Mouse (Mus musculus) thymus, postnatal 0 days (tissue): ENCODE data around the gene Smbd1. TPM values are rescaled to one million over a fixed set of nuclear protein-coding genes. Genes with fewer than 3 reads are reported as not detected.

ENCODE experiments used
- DNase-seq: peaks from one replicate; pipeline ENCODE4 v3.0.0-alpha.2; 2015; ENCODE audit warnings: low spot score
- polyA plus RNA-seq: library from polyadenylated mRNA; unstranded; fragments of >200 nt; fragmentation: Nextera tagmentation; extraction: Ambion mirVana; gene quantifications from 2 replicates; pipeline ENCODE4 v1.2.1, GENCODE M21; 2015

Gene Smbd1
- 0.29 TPM in 1 of 2 replicates, not detected in the other for polyA plus RNA-seq

DNA sequence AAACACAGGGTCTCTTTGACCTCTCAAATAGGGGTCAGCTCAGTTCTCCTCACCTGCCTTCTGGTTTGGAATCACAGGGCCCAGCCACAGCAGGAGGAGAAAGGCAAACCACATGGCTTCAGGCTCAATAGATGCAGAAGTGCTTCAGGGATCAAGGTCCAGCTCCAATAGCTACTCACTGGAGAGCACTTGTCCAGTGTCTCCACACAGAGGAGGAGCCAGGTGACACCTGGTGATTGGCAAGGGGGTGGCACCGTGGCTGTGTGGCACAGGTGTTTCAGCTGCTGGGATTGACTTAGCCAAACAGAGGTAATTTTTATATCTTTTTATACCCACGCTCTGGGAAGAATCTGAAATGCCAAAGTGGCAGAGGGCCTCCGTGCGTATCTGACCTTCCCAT is at the start of gene Smbd1:
Gene Smbd1, minus strand, starts transcription at position 157 of the 400 bp plus-strand sequence.
- DNase-seq, result no peak

DNA sequence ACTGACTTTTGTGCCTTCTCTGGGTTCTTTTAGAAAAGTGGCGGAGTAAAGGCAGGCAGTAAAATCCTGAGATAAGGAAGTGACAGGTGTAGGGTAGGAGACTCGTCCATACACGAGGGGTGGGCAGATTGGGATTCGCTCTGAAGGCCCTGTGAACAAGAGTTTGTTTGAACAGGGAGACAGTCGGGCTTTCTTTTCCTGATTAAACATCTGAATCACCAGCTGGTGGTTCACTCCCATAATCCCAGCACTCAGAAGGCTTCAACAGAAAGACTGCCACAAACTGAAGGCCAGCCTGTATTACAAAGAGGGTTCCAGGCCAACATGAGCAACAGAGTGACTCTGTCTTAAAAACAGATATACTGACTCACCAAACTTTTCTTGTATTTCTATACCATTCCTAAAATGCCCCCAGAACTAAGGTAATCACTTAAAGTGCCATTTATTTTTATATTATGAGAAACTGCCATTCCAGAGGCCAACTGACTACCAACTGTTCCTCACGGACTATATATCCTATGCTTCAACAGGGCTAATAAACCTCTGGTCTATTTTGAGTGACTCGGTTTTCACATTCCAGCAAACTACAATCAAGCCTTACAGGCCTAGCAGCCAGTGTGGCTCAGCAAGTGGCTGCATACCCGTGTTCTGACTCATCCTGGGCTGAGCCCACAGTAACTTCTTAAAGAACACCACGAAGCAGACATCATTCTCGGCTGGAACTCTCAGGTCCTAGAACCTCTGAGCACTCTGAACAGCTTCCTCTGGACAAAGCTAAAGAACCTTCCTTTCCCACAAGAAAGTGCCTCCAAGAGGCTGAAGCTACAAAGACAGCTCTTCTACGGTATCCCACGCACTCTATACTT is 48.7 kb upstream of the Smbd1 start:
- no peak for DNase-seq

GRCm38 (mm10) chr16:32858356-32858755 is 48.1 kb upstream of the Smbd1 start:
- no peak for DNase-seq

DNA sequence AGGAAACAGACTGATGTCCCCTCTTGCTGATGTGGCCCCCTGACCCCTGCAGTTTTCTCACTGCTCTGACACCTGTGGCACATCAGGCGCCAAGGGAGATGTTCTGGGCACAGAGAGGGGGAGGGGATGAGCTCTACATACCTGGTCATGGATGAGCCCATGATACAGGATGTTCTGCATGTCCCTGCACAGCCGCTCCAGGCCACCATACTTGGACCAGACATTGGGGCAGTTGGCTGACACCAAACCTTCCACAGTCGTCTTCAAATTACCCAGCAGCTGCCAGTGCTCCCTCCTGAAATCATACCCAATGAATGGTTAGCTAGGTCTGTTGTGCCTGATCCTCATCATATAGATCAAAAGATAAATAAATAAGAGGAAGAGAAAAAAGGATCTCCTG is 46.5 kb upstream of the Smbd1 start:
- no peak for DNase-seq

DNA sequence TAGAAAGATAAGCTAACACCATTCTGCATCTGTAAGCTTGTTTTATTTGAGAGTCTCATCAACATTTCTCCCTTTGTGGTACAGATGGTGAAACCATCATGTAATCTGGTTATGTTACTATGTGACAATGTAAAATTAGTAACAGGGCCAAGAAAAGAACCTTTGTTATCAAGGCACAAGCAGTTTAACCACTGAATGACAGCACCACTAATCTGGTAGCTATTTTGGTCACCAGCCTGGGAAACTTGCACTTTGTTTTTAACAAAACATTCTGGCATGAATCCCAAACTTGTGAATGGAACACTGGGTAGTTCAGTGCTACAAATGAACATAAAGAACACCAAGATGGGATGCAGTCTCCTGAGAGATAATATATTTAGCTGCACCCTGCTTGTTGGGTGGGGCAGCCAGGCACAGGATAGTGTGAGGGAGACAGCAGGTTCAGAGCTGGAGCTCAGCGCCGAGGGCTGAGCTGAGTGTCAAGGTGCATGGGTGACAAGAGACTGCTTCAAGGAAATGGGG is 43.8 kb upstream of the Smbd1 start:
- peak; percentile 34 for DNase-seq

- no peak for DNase-seq
Measured at GRCm38 (mm10) chr16:32853492-32854049, 43.3 kb upstream of the Smbd1 start.

GRCm38 (mm10) chr16:32849042-32849830 is 39.0 kb upstream of the Smbd1 start:
- peak; percentile 30 for DNase-seq

- DNase-seq, result no peak
Measured at GRCm38 (mm10) chr16:32847103-32847502, 36.8 kb upstream of the Smbd1 start.

GRCm38 (mm10) chr16:32831501-32831900 is 21.2 kb upstream of the Smbd1 start:
- no peak for DNase-seq

- no peak for DNase-seq
Measured at GRCm38 (mm10) chr16:32829104-32829503, 18.8 kb upstream of the Smbd1 start.

- DNase-seq, result no peak
Measured at GRCm38 (mm10) chr16:32826521-32826920, 16.2 kb upstream of the Smbd1 start.

DNA sequence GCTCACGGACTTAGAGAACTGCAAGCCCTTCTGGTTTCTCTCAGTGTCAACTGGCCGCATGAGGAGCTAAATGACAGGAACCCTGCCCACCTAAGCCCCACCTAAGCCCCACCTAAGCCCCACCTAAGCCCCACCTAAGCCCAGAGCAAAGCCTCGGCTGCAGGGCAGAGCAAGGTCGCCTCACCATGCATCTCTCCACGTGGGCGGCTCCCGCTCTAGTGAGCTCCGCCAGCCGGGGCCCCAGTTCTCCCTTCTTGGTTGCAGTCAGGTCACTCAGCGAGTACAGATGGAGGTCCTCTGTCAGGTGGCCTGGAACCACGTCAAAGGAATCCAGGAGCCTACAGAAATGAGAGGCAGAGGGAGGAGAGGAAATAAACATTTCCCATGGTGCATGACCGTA is 15.1 kb upstream of the Smbd1 start:
- DNase-seq, result no peak

- DNase-seq, result no peak
Measured at GRCm38 (mm10) chr16:32824061-32824460, 13.8 kb upstream of the Smbd1 start.

DNA sequence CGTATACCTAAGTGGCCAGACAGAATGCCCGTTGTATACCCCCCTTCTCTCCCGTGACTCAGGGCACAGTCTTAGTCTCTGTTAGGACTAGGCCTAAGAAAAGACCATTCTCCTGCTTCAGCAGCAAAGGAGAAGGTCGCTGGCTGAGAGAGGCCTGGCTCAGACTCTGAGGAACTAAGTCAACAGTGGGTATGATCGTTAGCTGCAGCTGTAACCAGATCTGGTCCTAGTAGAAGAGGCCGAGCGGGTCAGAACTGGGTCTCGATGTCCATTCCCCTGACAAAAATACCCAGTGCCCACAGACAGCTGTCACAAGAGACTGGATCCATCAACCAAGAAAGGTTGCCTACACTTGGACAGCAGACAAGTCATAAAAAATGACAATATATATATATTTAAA is 13.2 kb upstream of the Smbd1 start:
- DNase-seq, result no peak

DNA sequence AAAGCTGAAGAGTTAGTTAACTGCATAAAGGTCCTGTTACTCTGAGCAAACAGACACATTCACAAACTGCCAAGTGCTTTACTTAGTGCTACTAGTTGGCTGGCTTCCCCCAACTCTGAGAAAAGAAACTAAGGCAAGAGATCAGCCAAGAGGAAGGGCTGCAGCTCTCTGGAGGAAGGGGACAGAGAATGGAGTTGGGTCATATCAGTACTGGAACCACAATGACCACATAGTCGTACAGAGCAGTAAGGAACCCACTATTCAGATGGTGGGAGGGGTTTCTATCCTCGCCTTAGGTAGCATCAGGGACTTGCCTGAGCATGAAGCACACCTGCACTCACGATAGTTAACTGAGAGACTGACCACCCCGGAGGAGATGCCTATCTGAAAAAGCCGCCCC is 12.6 kb upstream of the Smbd1 start:
- DNase-seq, result no peak

- no peak for DNase-seq
Measured at GRCm38 (mm10) chr16:32822450-32822827, 12.2 kb upstream of the Smbd1 start.

GRCm38 (mm10) chr16:32821772-32822449 is 11.6 kb upstream of the Smbd1 start:
- no peak for DNase-seq

GRCm38 (mm10) chr16:32818441-32818840 is 8.2 kb upstream of the Smbd1 start:
- DNase-seq, result no peak

DNA sequence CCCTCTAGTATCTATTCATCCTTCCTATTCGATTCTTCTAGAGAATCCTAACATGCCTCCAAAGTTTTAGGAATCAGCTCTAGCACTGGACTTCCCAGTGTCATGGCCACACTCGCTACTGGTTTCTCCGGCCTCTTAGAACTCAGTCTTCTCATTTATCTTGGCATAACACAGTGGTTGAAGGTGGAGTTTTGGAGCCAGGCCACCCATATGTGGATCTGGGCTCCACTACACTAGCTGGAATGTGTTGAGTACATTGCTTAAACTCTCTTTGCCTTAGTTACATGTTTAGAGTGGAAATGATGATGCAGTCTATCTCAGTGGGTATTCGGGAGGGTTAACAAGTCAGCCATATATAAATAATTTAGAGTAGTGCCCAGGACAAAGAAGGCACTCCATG is 7.8 kb upstream of the Smbd1 start:
- no peak for DNase-seq

- no peak for DNase-seq
Measured at GRCm38 (mm10) chr16:32815160-32815605, 4.9 kb upstream of the Smbd1 start.

DNA sequence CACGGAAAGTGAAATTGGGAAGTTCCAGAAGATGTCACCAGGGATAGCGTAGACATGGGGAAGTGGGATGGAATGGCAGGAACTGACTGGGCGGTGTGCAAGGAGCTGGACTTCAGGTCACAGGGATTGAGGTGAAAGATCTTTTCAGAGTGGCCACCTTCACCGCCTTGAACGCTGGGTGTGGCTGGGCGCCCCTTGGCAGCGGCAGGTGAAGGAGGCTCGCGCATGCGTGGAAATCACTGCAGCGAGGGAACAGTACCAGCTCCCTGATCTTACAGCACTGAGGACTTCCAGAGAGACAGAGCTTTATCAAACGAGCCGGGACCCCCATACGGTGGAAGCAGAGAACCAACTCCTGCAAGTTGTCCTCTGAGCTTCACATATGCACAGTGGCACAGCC is 4.3 kb upstream of the Smbd1 start:
- peak; percentile 61 for DNase-seq
